Mouse (Mus musculus): ENCODE measurements around the gene Rsf1. TPM values are rescaled to one million over a fixed set of nuclear protein-coding genes. Genes with fewer than 3 reads are reported as not detected.

Rsf1 gene
- polyA plus RNA-seq, 1 experiment from 2014 or later = 29.2 TPM

GRCm38 (mm10) chr7:97580843-97581214 is 1.1 kb downstream of the Rsf1 start:
- H3K36me3 ChIP-seq = no peaks in the 10 kb centered on the region; the same call in 1 of the 2 replicates
- peaks cover 9% of the 10 kb centered on the region for H3K4me1 ChIP-seq
- under 1% methylated on average over 11 of the region's 11 CpGs for WGBS
- no peaks in the 10 kb centered on the region for H3K27me3 ChIP-seq (replicated peaks)
- H3K27ac ChIP-seq = peak overlapping the region; percentile 97
- H3K4me3 ChIP-seq = peak overlapping the region; percentile 100
- peak; percentile 46 for ATAC-seq (ENCODE audit: low FRiP score, low read depth)
- H3K9ac ChIP-seq = peak overlapping the region; percentile 97
- peak overlapping the region; percentile 84 for H3K4me2 ChIP-seq (replicated peaks)
- H3K9me3 ChIP-seq = no peaks in the 10 kb centered on the region

- Histone ChIP-seq H3K9ac (no peak overlapping the region), H3K4me1 (peaks cover 14% of the 10 kb centered on the region), H3K27me3 (replicated peaks) (no peaks in the 10 kb centered on the region), H3K27ac (no peak overlapping the region), H3K4me2 (replicated peaks) (no peak overlapping the region), H3K36me3 (0 out of 2 replicates have a peak, but pooled peaks cover 9% of the 10 kb centered on the region), H3K4me3 (no peak overlapping the region), H3K9me3 (no peaks in the 10 kb centered on the region)
- ATAC-seq (ENCODE audit: low FRiP score, low read depth) = no peak
- 87% methylated on average over 5 of the region's 5 CpGs for WGBS
Observed at GRCm38 (mm10) chr7:97588506-97588905, 8.8 kb downstream of the Rsf1 start.

DNA sequence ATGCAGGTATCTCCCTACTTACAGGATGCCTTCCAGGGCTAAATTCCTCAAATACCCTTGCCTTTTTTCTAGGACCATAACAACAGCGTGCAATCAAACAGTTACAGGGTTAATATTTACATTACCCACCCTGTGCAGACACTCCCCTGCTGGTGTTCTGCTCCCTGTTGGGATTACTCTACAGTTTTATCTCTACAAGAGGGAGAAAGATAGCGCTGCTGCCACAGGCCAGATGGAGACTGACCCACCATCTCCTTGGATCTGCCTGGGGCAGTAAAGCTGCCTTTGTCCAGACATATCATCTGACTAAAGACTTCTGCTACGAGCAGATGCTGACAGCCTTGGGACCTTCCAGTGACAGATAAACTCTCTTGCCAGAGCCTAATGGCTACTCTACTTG is 10.8 kb downstream of the Rsf1 start:
- H3K27ac ChIP-seq = no peak overlapping the region
- H3K4me1 ChIP-seq = peaks cover 14% of the 10 kb centered on the region
- 0 out of 2 replicates have a peak, but pooled peaks cover 9% of the 10 kb centered on the region for H3K36me3 ChIP-seq
- H3K27me3 ChIP-seq (replicated peaks) = no peaks in the 10 kb centered on the region
- no peaks in the 10 kb centered on the region for H3K9me3 ChIP-seq
- 0 out of 2 replicates have a peak, but pooled peaks have one; percentile 29 for ATAC-seq (ENCODE audit: low FRiP score, low read depth)
- H3K4me2 ChIP-seq (replicated peaks) = no peak overlapping the region
- 22% methylated on average over 3 of the region's 3 CpGs for WGBS
- H3K4me3 ChIP-seq = no peak overlapping the region
- no peak overlapping the region for H3K9ac ChIP-seq

GRCm38 (mm10) chr7:97591336-97591735 is 11.6 kb downstream of the Rsf1 start:
- no peak for ATAC-seq (ENCODE audit: low FRiP score, low read depth)

GRCm38 (mm10) chr7:97592396-97592795 is 12.7 kb downstream of the Rsf1 start:
- Histone ChIP-seq H3K27me3 (replicated peaks) (no peaks in the 10 kb centered on the region), H3K9ac (no peak overlapping the region), H3K36me3 (0 out of 2 replicates have a peak, but pooled peaks cover 9% of the 10 kb centered on the region), H3K27ac (no peak overlapping the region), H3K4me3 (no peak overlapping the region), H3K4me1 (peaks cover 14% of the 10 kb centered on the region), H3K9me3 (no peaks in the 10 kb centered on the region), H3K4me2 (replicated peaks) (no peak overlapping the region)
- no peak for ATAC-seq (ENCODE audit: low FRiP score, low read depth)
- 94% methylated on average over 4 of the region's 4 CpGs for WGBS

More at GRCm38 (mm10) chr7:97591336-97591735, 11.6 kb downstream of the Rsf1 start:
- 80% methylated on average over 6 of the region's 6 CpGs for WGBS
- Histone ChIP-seq H3K9me3 (no peaks in the 10 kb centered on the region), H3K4me1 (peaks cover 14% of the 10 kb centered on the region), H3K4me2 (replicated peaks) (no peak overlapping the region), H3K36me3 (0 out of 2 replicates have a peak, but pooled peaks cover 9% of the 10 kb centered on the region), H3K9ac (no peak overlapping the region), H3K27ac (no peak overlapping the region), H3K4me3 (no peak overlapping the region), H3K27me3 (replicated peaks) (no peaks in the 10 kb centered on the region)

DNA sequence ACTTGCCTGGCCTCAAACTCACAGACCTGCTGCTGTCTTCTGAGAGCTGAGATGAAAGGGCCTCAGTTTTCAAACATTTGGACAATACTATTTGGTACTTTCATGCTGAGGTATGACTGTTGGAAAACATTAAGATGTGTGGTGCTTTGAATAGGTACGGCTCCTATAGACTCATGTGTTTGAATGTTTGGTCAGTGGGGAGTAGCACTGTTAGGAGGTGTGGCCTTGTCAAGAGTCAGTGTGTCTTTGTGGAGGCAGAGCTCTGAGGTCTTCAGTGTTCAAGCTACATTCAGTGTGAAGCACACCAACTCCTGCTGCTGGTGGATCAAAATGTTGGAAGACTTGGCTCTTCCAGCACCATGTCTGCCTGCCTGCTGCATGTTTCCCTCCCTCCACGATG is 13.8 kb downstream of the Rsf1 start:
- WGBS = 95% methylated on average over 2 of the region's 2 CpGs

GRCm38 (mm10) chr7:97598548-97598947 is 18.9 kb downstream of the Rsf1 start:
- no peak overlapping the region for H3K27ac ChIP-seq

More for the DNA sequence above, 13.8 kb downstream of the Rsf1 start:
- Histone ChIP-seq H3K36me3 (0 out of 2 replicates have a peak, but pooled peaks cover 9% of the 10 kb centered on the region), H3K27ac (no peak overlapping the region), H3K27me3 (replicated peaks) (no peaks in the 10 kb centered on the region), H3K9ac (no peak overlapping the region), H3K4me2 (replicated peaks) (no peak overlapping the region), H3K9me3 (no peaks in the 10 kb centered on the region), H3K4me3 (no peak overlapping the region), H3K4me1 (peaks cover 14% of the 10 kb centered on the region)
- ATAC-seq (ENCODE audit: low FRiP score, low read depth) = no peak

DNA sequence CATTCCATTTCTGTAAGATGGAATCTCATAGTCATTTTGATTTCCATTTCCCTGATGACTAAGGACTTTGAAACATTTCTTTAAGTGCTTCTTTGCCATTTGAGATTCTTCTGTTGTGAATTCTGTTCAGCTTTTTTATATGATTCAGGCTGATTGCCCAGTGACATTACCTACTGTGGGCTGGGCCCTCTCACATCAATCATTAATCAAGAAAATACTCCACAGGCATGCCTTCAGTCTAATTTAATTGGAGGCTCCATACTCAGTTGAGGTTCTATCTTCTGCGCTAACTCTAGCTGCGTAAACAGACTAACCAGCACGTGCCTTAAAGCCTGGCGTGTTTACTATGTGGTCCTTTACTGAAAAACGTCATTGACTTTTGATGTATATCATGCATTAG is 41.7 kb downstream of the Rsf1 start:
- Histone ChIP-seq H3K36me3 (peaks cover 4% of the 10 kb centered on the region; the same call in 1 of the 2 replicates), H3K27me3 (replicated peaks) (no peaks in the 10 kb centered on the region), H3K9me3 (no peaks in the 10 kb centered on the region), H3K9ac (no peak overlapping the region), H3K4me1 (no peaks in the 10 kb centered on the region), H3K4me2 (replicated peaks) (no peak overlapping the region), H3K27ac (no peak overlapping the region), H3K4me3 (no peak overlapping the region)
- ATAC-seq (ENCODE audit: low FRiP score, low read depth) = no peak
- 96% methylated on average over 5 of the region's 5 CpGs for WGBS

More at GRCm38 (mm10) chr7:97598548-97598947, 18.9 kb downstream of the Rsf1 start:
- no peak overlapping the region for H3K9ac ChIP-seq
- no peaks in the 10 kb centered on the region for H3K27me3 ChIP-seq (replicated peaks)
- H3K4me2 ChIP-seq (replicated peaks) = no peak overlapping the region
- H3K4me1 ChIP-seq = no peaks in the 10 kb centered on the region
- no peaks in the 10 kb centered on the region for H3K9me3 ChIP-seq
- no peak for ATAC-seq (ENCODE audit: low FRiP score, low read depth)
- WGBS = 90% methylated on average over 2 of the region's 2 CpGs
- no peaks in the 10 kb centered on the region for H3K36me3 ChIP-seq
- no peak overlapping the region for H3K4me3 ChIP-seq

GRCm38 (mm10) chr7:97622676-97623075 is 43.0 kb downstream of the Rsf1 start:
- no peaks in the 10 kb centered on the region for H3K9me3 ChIP-seq
- ATAC-seq (ENCODE audit: low FRiP score, low read depth) = no peak
- H3K27ac ChIP-seq = no peak overlapping the region
- no peak overlapping the region for H3K9ac ChIP-seq
- peaks cover 3% of the 10 kb centered on the region; the same call in 1 of the 2 replicates for H3K36me3 ChIP-seq
- H3K4me2 ChIP-seq (replicated peaks) = no peak overlapping the region
- H3K4me3 ChIP-seq = no peak overlapping the region
- no peaks in the 10 kb centered on the region for H3K4me1 ChIP-seq
- no peaks in the 10 kb centered on the region for H3K27me3 ChIP-seq (replicated peaks)
- WGBS = 98% methylated on average over 1 of the region's 1 CpGs

- H3K9me3 ChIP-seq = no peaks in the 10 kb centered on the region
- no peaks in the 10 kb centered on the region for H3K4me1 ChIP-seq
- no peak for ATAC-seq (ENCODE audit: low FRiP score, low read depth)
Observed at GRCm38 (mm10) chr7:97623402-97623801, 43.7 kb downstream of the Rsf1 start.

GRCm38 (mm10) chr7:97629351-97629750 is 49.7 kb downstream of the Rsf1 start:
- Histone ChIP-seq H3K9ac (no peak overlapping the region), H3K4me1 (no peaks in the 10 kb centered on the region), H3K4me3 (no peak overlapping the region), H3K27ac (no peak overlapping the region), H3K27me3 (replicated peaks) (no peaks in the 10 kb centered on the region), H3K9me3 (no peaks in the 10 kb centered on the region), H3K36me3 (no peaks in the 10 kb centered on the region), H3K4me2 (replicated peaks) (no peak overlapping the region)
- no peak for ATAC-seq (ENCODE audit: low FRiP score, low read depth)
- 81% methylated on average over 2 of the region's 2 CpGs for WGBS

More at GRCm38 (mm10) chr7:97623402-97623801, 43.7 kb downstream of the Rsf1 start:
- Histone ChIP-seq H3K9ac (no peak overlapping the region), H3K27ac (no peak overlapping the region), H3K4me3 (no peak overlapping the region), H3K36me3 (no peaks in the 10 kb centered on the region), H3K4me2 (replicated peaks) (no peak overlapping the region), H3K27me3 (replicated peaks) (no peaks in the 10 kb centered on the region)

DNA sequence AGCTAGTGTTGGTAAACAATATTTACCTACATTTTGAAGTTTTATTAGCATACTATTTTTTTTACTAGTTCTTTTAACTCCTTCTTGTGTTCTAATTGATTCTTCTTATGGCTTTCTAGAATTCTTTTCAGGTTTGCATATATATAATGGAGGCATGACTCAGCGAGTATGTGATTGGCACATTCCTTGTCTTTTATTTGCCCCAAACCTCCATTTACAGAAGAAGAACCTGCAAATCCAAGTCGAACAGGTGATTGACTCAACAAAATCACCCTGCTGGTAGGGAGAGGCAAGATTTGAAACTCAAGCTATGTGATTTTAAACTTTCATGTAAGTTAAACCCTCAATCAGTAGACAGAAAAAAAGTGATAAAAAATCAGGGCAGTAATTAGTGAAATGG is 51.6 kb downstream of the Rsf1 start:
- no peak overlapping the region for H3K9ac ChIP-seq
- no peak overlapping the region for H3K4me3 ChIP-seq
- H3K27ac ChIP-seq = no peak overlapping the region
- no peaks in the 10 kb centered on the region for H3K36me3 ChIP-seq
- H3K27me3 ChIP-seq (replicated peaks) = no peaks in the 10 kb centered on the region
- 87% methylated on average over 2 of the region's 2 CpGs for WGBS
- ATAC-seq (ENCODE audit: low FRiP score, low read depth) = no peak
- H3K4me2 ChIP-seq (replicated peaks) = no peak overlapping the region
- H3K4me1 ChIP-seq = no peaks in the 10 kb centered on the region
- H3K9me3 ChIP-seq = no peaks in the 10 kb centered on the region

DNA sequence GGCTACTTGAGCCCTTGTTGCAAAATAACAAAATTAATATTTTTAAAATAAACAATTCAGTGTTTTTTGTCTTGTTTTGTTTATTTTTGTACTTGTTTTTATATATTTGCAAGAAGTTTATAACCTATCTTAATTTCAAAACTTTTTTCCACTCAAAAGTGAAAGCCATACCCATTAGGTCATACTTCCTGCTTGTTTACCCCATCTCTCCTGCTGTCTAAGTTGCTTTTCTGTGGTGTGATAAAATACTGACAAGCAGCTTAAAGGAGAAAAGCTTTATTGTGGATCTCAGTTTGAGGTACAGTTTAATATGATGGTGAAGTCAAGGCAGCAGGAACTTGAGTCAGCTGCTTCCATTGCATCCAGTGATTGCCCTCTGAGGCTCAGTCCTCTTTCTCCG is 53.2 kb downstream of the Rsf1 start:
- WGBS = 96% methylated on average over 1 of the region's 1 CpGs
- H3K9ac ChIP-seq = no peak overlapping the region
- H3K4me1 ChIP-seq = no peaks in the 10 kb centered on the region
- H3K27me3 ChIP-seq (replicated peaks) = no peaks in the 10 kb centered on the region
- no peak for ATAC-seq (ENCODE audit: low FRiP score, low read depth)
- H3K27ac ChIP-seq = no peak overlapping the region
- no peaks in the 10 kb centered on the region for H3K9me3 ChIP-seq
- no peak overlapping the region for H3K4me2 ChIP-seq (replicated peaks)
- no peak overlapping the region for H3K4me3 ChIP-seq
- H3K36me3 ChIP-seq = no peaks in the 10 kb centered on the region

Data from neural tube, embryonic 12.5 days (tissue).